ENCODE assay signal across 8 mouse cellular contexts in genomic region chr1:58392268-58392651, GRCm38 (mm10). TPM values are rescaled to one million over a fixed set of nuclear protein-coding genes. Genes with fewer than 3 reads are reported as not detected.
A peak's percentile ranks its signal among the peaks of the same experiment; 100 is the strongest.
DNase-seq lines count a peak whose midpoint lies in the region; ATAC-seq and TF ChIP-seq lines count a peak whose summit lies in the region.

No protein-coding gene starts in this region.

- no peak for DNase-seq in heart, postnatal 4 days
- peak; percentile 68 for DNase-seq in MN1 (ENCODE audit: low spot score)
- no peak for DNase-seq in liver, postnatal 0 days
- no peak for DNase-seq in gastrocnemius, postnatal 25 days
- DNase-seq in layer of hippocampus, adult 18-20 months (ENCODE audit: low spot score in 2 of 2): no peak
- DNase-seq in cerebellum, adult 18-20 months: no peak

- H3K4me3 ChIP-seq in heart, embryonic 16.5 days (ENCODE audit: low read length): peak overlapping the region; percentile 94
- H3K4me3 ChIP-seq in forebrain, embryonic 15.5 days: peak overlapping the region; percentile 74
- peak overlapping the region; percentile 95 for H3K4me3 ChIP-seq in liver, postnatal 0 days (ENCODE audit: low read depth, low read length)

- H3K36me3 ChIP-seq in heart, embryonic 16.5 days (ENCODE audit: control insufficient read depth, insufficient read depth): peaks cover 20% of the 10 kb centered on the region
- H3K36me3 ChIP-seq in forebrain, embryonic 15.5 days: peaks cover 23% of the 10 kb centered on the region
- H3K36me3 ChIP-seq in liver, postnatal 0 days (replicated peaks; ENCODE audit: insufficient read depth, low read length): peaks cover 22% of the 10 kb centered on the region

- H3K9me3 ChIP-seq in heart, embryonic 16.5 days (replicated peaks; ENCODE audit: control insufficient read depth, low read length): no peaks in the 10 kb centered on the region
- no peaks in the 10 kb centered on the region for H3K9me3 ChIP-seq in forebrain, embryonic 15.5 days
- H3K9me3 ChIP-seq in liver, postnatal 0 days (ENCODE audit: low read length): no peaks in the 10 kb centered on the region

- ATAC-seq in heart, embryonic 16.5 days (replicated peaks; ENCODE audit: extremely low read depth, insufficient read depth, low FRiP score): no peak; the same call in 1 of the 2 replicates
- ATAC-seq in forebrain, embryonic 15.5 days (replicated peaks): 0 out of 2 replicates have a peak, but pooled peaks have one; percentile 3
- peak; percentile 23 for ATAC-seq in liver, postnatal 0 days

- no peak for TF ChIP-seq CTCF in liver, postnatal 0 days (IDR thresholded peaks at IDR 0.05; ENCODE audit: low read depth)

- TF ChIP-seq EP300 in liver, postnatal 0 days (IDR thresholded peaks at IDR 0.05; ENCODE audit: low read depth): no peak

- H3K27ac ChIP-seq in heart, embryonic 16.5 days (ENCODE audit: low read length): peak overlapping the region; percentile 99
- peak overlapping the region; percentile 97 for H3K27ac ChIP-seq in forebrain, embryonic 15.5 days (replicated peaks)
- peak overlapping the region; percentile 99 for H3K27ac ChIP-seq in liver, postnatal 0 days (ENCODE audit: low read depth)

- H3K9ac ChIP-seq in heart, embryonic 16.5 days (ENCODE audit: low read length): peak overlapping the region; percentile 99
- H3K9ac ChIP-seq in forebrain, embryonic 15.5 days (replicated peaks): peak overlapping the region; percentile 99
- peak overlapping the region; percentile 96 for H3K9ac ChIP-seq in liver, postnatal 0 days (replicated peaks)

- WGBS in heart, embryonic 16.5 days: under 1% methylated on average over 16 of the region's 16 CpGs
- under 1% methylated on average over 16 of the region's 16 CpGs for WGBS in forebrain, embryonic 15.5 days
- WGBS in liver, postnatal 0 days (ENCODE audit: insufficient replicate concordance): 1% methylated on average over 16 of the region's 16 CpGs

- H3K27me3 ChIP-seq in heart, embryonic 16.5 days (ENCODE audit: control insufficient read depth, insufficient read depth, low read length): no peaks in the 10 kb centered on the region
- no peaks in the 10 kb centered on the region for H3K27me3 ChIP-seq in forebrain, embryonic 15.5 days
- no peaks in the 10 kb centered on the region for H3K27me3 ChIP-seq in liver, postnatal 0 days (ENCODE audit: insufficient read depth, low read length)

- H3K4me2 ChIP-seq in heart, embryonic 16.5 days (ENCODE audit: low read depth, low read length): peak overlapping the region; percentile 78
- peak overlapping the region; percentile 70 for H3K4me2 ChIP-seq in forebrain, embryonic 15.5 days (replicated peaks)
- peak overlapping the region; percentile 91 for H3K4me2 ChIP-seq in liver, postnatal 0 days (ENCODE audit: low read depth, low read length)

- peaks cover 13% of the 10 kb centered on the region for H3K4me1 ChIP-seq in heart, embryonic 16.5 days (ENCODE audit: control insufficient read depth, insufficient read depth, low read length)
- peaks cover 27% of the 10 kb centered on the region for H3K4me1 ChIP-seq in forebrain, embryonic 15.5 days
- peaks cover 20% of the 10 kb centered on the region for H3K4me1 ChIP-seq in liver, postnatal 0 days (ENCODE audit: insufficient read depth)

RNA-seq across cellular contexts. Expression of gene Bzw1, which starts 0.4 kb away (rescaled TPM):
- 183 and 186 TPM in 2 replicates for polyA plus RNA-seq in heart, embryonic 16.5 days (2015; fragmentation: Nextera tagmentation; extraction: Ambion mirVana)
- 100 to 1,000 TPM; 135 to 136 TPM for total RNA-seq in heart, postnatal 4 days (2021)
- 381 and 396 TPM in 2 replicates for polyA plus RNA-seq in forebrain, embryonic 15.5 days (2015; fragmentation: Nextera tagmentation; extraction: Ambion mirVana)
- polyA plus RNA-seq in liver, postnatal 0 days (2015; fragmentation: Nextera tagmentation; extraction: Ambion mirVana): 118 and 128 TPM in 2 replicates
- 10 to 100 TPM; 43.5 to 49.1 TPM for total RNA-seq in gastrocnemius, postnatal 25 days (2021)
- total RNA-seq in layer of hippocampus, adult 18-20 months (2021): 100 to 1,000 TPM; 109 to 114 TPM

RNA-seq across cellular contexts. Expression of gene Clk1, which starts 31.6 kb away (rescaled TPM):
- 124 and 151 TPM in 2 replicates for polyA plus RNA-seq in heart, embryonic 16.5 days (2015; fragmentation: Nextera tagmentation; extraction: Ambion mirVana)
- 10 to 100 TPM; 60.7 to 61.5 TPM for total RNA-seq in heart, postnatal 4 days (2021)
- polyA plus RNA-seq in forebrain, embryonic 15.5 days (2015; fragmentation: Nextera tagmentation; extraction: Ambion mirVana): 181 and 182 TPM in 2 replicates
- 67.3 and 76.6 TPM in 2 replicates for polyA plus RNA-seq in liver, postnatal 0 days (2015; fragmentation: Nextera tagmentation; extraction: Ambion mirVana)
- 10 to 100 TPM; 30.4 to 33.5 TPM for total RNA-seq in gastrocnemius, postnatal 25 days (2021)
- total RNA-seq in layer of hippocampus, adult 18-20 months (2021): 100 to 1,000 TPM; 144 to 166 TPM

RNA-seq across cellular contexts. Expression of gene Nif3l1, which starts 52.7 kb away (rescaled TPM):
- 24.6 and 25.4 TPM in 2 replicates for polyA plus RNA-seq in heart, embryonic 16.5 days (2015; fragmentation: Nextera tagmentation; extraction: Ambion mirVana)
- total RNA-seq in heart, postnatal 4 days (2021): 10 to 100 TPM; 13.7 to 18.4 TPM
- polyA plus RNA-seq in forebrain, embryonic 15.5 days (2015; fragmentation: Nextera tagmentation; extraction: Ambion mirVana): 63.4 and 65.4 TPM in 2 replicates
- 9.6 and 11.2 TPM in 2 replicates for polyA plus RNA-seq in liver, postnatal 0 days (2015; fragmentation: Nextera tagmentation; extraction: Ambion mirVana)
- 1 to 10 TPM; 6.8 to 8.5 TPM for total RNA-seq in gastrocnemius, postnatal 25 days (2021)
- 10 to 100 TPM; 18.5 to 23.2 TPM for total RNA-seq in layer of hippocampus, adult 18-20 months (2021)

RNA-seq across cellular contexts. Expression of gene Ppil3, which starts 53.0 kb away (rescaled TPM):
- 35.2 and 37.7 TPM in 2 replicates for polyA plus RNA-seq in heart, embryonic 16.5 days (2015; fragmentation: Nextera tagmentation; extraction: Ambion mirVana)
- 10 to 100 TPM; 18.9 to 19.8 TPM for total RNA-seq in heart, postnatal 4 days (2021)
- polyA plus RNA-seq in forebrain, embryonic 15.5 days (2015; fragmentation: Nextera tagmentation; extraction: Ambion mirVana): 49.2 and 53.0 TPM in 2 replicates
- polyA plus RNA-seq in liver, postnatal 0 days (2015; fragmentation: Nextera tagmentation; extraction: Ambion mirVana): 15.5 and 17.4 TPM in 2 replicates
- total RNA-seq in gastrocnemius, postnatal 25 days (2021): 10 to 100 TPM; 17.2 to 17.8 TPM
- total RNA-seq in layer of hippocampus, adult 18-20 months (2021): 10 to 100 TPM; 25.2 to 25.9 TPM
